Mouse (Mus musculus) lung, embryonic 15.5 days (tissue): ENCODE data around the gene Gm11437. TPM values are rescaled to one million over a fixed set of nuclear protein-coding genes. Genes with fewer than 3 reads are reported as not detected.

Experiments
- ATAC-seq: fragments of 200-750 bp; cut with Nextera tagmentation; 2 replicates; pipeline ENCODE4 v1.8.0; 2017; ENCODE audit warnings: moderate number of reproducible peaks, borderline replicate concordance; ENCODE audit not compliant: low FRiP score, low TSS enrichment; ENCODE audit errors: extremely low read depth
- H3K27ac ChIP-seq: fragments of 300-500 bp; sonication (generic); 2 replicates; pipeline ENCODE4 v1.5.1; 2015; ENCODE audit warnings: moderate library complexity, mild to moderate bottlenecking, inconsistent platforms
- H3K27me3 ChIP-seq: fragments of 300-500 bp; sonication (generic); 2 replicates; pipeline ENCODE4 v1.6.1; 2015; ENCODE audit warnings: inconsistent platforms
- H3K36me3 ChIP-seq: fragments of 300-500 bp; sonication (generic); 2 replicates; pipeline ENCODE4 v1.6.1; 2015; ENCODE audit warnings: inconsistent platforms
- H3K4me1 ChIP-seq: fragments of 300-500 bp; sonication (generic); 2 replicates; pipeline ENCODE4 v1.6.1; 2015; ENCODE audit warnings: inconsistent platforms
- H3K4me2 ChIP-seq: fragments of 300-500 bp; sonication (generic); 2 replicates; pipeline ENCODE4 v1.6.1; 2015; ENCODE audit warnings: inconsistent platforms, mild to moderate bottlenecking, moderate library complexity
- H3K4me3 ChIP-seq: fragments of 300-500 bp; sonication (generic); 2 replicates; pipeline ENCODE4 v1.5.1; 2015; ENCODE audit warnings: mild to moderate bottlenecking, inconsistent platforms
- H3K9ac ChIP-seq: fragments of 300-500 bp; sonication (generic); 2 replicates; pipeline ENCODE4 v1.6.1; 2015; ENCODE audit warnings: inconsistent platforms
- H3K9me3 ChIP-seq: fragments of 300-500 bp; sonication (generic); 2 replicates; pipeline ENCODE4 v1.6.1; 2016; ENCODE audit warnings: inconsistent platforms
- WGBS: fragments of 180-500 bp; shearing (Covaris S2); methylation state at CpG from one replicate; pipeline ENCODE4 v1.1.7; 2015; 5-methylcytosine and 5-hydroxymethylcytosine counted together
- polyA plus RNA-seq: library from polyadenylated mRNA; unstranded; fragments of >200 nt; fragmentation: Nextera tagmentation; extraction: Ambion mirVana; gene quantifications from 2 replicates; pipeline ENCODE4 v1.2.1, GENCODE M21; 2015

Gene Gm11437
- polyA plus RNA-seq, 1 experiment from 2014 or later: 0.11 TPM

DNA sequence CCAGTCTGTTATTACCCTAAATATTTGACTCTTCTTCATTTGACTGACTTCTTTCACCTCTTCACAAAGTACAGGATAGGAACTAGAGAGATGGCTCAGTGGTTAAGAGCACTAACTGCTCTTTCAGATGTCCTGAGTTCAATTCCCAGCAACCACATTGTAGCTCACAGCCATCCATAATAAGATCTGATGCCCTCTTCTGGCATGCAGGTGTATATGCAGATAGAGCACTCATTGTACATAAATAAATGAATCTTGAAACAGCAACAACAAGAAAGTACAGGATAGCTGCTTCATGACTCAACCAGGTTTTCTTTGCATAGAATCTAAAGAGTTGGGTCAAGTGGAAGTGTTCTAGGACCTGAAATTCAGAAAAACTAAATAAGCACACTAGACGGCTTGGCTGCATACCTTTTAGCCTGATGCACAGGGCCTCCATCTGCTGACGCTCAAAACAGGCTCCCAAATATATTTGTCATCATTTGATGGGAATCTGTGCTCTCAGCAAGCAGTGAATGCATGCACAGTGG, 32.9 kb downstream of the Gm11437 start:
- 78% methylated on average over 2 of the region's 2 CpGs for WGBS
- ATAC-seq: no peak

DNA sequence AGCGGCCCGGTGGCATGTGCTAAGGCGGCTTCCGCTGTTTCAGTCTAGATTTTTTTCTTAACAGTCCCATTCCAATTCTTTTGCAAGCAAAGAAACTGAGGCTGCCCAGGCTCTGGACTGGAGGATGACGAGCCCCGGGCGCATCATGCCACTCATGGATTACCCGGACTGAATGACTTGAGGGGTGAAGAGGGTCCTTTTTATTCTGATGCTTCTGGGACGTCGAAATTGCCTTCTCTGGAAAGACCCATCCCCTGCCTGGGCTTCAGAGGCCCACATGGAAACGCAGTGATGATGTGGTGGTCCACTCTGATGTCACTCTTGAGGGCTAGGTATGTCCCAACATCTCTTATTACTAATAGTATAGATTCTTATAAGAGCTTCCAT, 37.5 kb downstream of the Gm11437 start:
- WGBS: 3% methylated on average over 11 of the region's 11 CpGs
- no peaks in the 10 kb centered on the region for H3K27me3 ChIP-seq
- H3K4me2 ChIP-seq: peak overlapping the region; percentile 87
- H3K36me3 ChIP-seq: peaks cover 19% of the 10 kb centered on the region; the same call in 1 of the 2 replicates
- H3K9ac ChIP-seq: peak overlapping the region; percentile 89
- ATAC-seq: no peak; the same call in 1 of the 2 replicates
- H3K4me1 ChIP-seq: peaks cover 13% of the 10 kb centered on the region
- H3K4me3 ChIP-seq: peak overlapping the region; percentile 92
- H3K9me3 ChIP-seq: no peaks in the 10 kb centered on the region
- H3K27ac ChIP-seq: no peak overlapping the region

More for the DNA sequence above, 32.9 kb downstream of the Gm11437 start:
- Histone ChIP-seq H3K27me3 (no peaks in the 10 kb centered on the region), H3K36me3 (no peaks in the 10 kb centered on the region), H3K4me3 (no peak overlapping the region), H3K4me2 (no peak overlapping the region), H3K9ac (no peak overlapping the region), H3K9me3 (no peaks in the 10 kb centered on the region), H3K4me1 (peaks cover 4% of the 10 kb centered on the region; the same call in 1 of the 2 replicates), H3K27ac (no peak overlapping the region)

DNA sequence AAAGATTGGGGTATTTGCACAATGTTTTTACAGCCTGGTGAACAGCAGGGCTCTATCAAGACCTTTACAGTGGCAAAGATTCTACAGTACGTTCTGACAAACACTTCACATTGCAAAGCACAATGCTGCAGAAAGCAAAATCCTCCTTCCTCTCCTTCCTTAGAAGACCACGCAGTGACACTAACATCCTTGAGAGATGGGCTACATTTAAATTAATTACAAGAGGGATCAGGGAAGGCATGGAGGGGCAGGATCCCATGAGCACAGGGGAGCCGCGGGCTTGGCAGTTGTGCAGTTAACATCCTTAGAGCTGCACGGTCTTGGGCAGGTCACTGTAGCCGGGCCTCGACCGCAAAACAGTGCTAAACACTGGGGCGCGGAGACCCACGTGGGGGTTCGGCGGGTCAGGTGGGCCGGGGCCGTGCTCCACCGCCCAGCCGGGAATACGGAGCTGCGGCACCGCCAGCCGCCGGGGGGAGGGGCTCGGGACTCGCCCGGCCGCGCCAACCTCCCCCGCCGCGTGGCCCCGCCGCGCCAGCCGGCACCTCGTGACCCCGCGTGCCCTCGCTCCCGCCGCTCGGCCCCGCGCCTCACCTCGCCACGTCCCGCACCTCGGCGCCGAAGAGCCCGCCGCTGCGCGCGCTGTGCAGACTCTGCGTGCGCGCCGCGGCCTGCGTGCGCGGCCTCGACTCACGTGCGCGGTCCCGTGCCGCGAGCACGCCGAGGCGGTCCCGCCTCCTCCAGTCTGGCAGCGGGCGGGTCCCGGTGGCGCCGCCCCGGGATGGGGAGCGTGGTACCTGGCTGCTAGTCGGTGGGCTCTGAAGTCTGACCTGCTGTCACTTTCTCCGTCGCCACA, 38.1 kb downstream of the Gm11437 start, which contains the start of the genes Tada2a and Acaca:
TSS of gene Tada2a (minus strand) at position 658 of the 856 bp plus-strand sequence.
TSS of gene Acaca (plus strand) at position 730 of the 856 bp plus-strand sequence.
- Histone ChIP-seq H3K4me1 (peaks cover 13% of the 10 kb centered on the region), H3K4me3 (peak within 1 kb of the TSS; percentile 92), H3K9ac (peak within 1 kb of the TSS; percentile 89), H3K4me2 (peak within 1 kb of the TSS; percentile 87), H3K27me3 (no peaks in the 10 kb centered on the region), H3K27ac (peak within 1 kb of the TSS; percentile 37), H3K36me3 (peaks cover 24% of the 10 kb centered on the region; the same call in 1 of the 2 replicates), H3K9me3 (no peaks in the 10 kb centered on the region)
- WGBS: under 1% methylated on average over 80 of the region's 83 CpGs
- ATAC-seq: peak; percentile 90

DNA sequence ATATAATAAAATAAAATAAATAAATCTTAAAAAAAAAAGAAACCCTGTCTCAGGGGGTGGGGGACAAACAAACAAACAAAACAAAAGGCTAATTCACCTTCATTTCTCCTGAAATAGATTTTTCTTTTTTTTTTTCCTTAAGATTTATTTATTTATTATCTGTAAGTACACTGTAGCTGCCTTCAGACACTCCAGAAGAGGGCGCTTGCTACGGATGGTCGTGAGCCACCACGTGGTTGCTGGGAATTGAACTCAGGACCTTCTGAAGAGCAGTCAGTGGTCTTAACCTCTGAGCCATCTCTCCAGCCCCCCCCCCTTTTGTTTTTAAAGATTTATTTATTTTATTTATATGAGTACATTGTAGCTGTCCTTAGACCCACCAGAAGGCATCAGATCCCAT, 39.3 kb downstream of the Gm11437 start:
- Histone ChIP-seq H3K27ac (no peak overlapping the region), H3K9ac (no peak overlapping the region), H3K36me3 (peaks cover 26% of the 10 kb centered on the region; the same call in 1 of the 2 replicates), H3K9me3 (no peaks in the 10 kb centered on the region), H3K4me1 (peaks cover 13% of the 10 kb centered on the region), H3K4me3 (peak overlapping the region; percentile 92; the same call in 1 of the 2 replicates), H3K4me2 (peak overlapping the region; percentile 87; the same call in 1 of the 2 replicates), H3K27me3 (no peaks in the 10 kb centered on the region)
- no peak for ATAC-seq
- WGBS: 70% methylated on average over 4 of the region's 4 CpGs

DNA sequence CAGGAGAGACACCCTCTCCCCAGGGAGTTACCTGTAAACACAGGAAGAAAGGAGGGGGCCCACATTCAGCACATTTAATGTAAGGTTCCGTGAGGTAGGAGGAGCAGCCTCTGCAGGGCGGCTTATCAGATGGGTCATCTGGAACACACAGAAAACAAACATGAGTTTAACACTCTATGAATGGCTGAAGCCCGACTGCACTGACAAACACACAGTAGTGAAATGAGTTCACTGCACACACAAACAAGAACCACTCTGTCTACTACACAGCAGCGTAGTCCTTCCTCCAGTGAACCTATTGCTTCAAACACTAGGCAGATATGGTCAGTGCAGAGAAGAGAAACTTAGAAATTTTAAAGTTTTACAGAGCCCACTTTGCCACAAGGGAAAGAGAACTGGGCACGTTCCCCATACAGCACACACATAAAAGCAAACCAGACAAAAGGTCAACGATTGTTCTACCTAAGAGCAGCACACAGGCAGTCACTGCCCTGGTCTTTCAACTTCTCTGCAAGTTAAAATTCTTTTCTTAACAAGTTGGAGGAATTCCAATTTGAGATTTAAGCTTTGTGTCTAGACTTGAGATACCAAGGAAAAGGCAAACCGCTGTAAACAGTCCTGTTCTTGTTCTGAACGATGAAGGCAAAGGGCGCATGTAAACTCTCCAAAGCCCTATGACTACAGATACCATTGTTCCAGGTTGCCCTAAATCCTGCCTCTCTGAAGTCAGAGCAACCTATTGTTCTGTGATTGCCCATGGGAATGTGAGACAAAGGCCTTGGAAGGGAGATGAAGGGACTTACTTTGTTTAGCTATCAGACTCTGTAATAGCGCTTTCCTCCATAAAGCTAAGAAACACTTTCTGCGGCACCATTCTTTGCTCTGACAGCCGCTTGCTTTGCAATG, 46.0 kb downstream of the Gm11437 start:
- Histone ChIP-seq H3K27ac (peak overlapping the region; percentile 16), H3K4me3 (no peak overlapping the region), H3K9me3 (no peaks in the 10 kb centered on the region), H3K36me3 (peaks cover 68% of the 10 kb centered on the region), H3K4me2 (no peak overlapping the region), H3K9ac (no peak overlapping the region), H3K27me3 (no peaks in the 10 kb centered on the region), H3K4me1 (0 out of 2 replicates have a peak, but pooled peaks cover 6% of the 10 kb centered on the region)
- 67% methylated on average over 12 of the region's 12 CpGs for WGBS
- ATAC-seq: no peak

DNA sequence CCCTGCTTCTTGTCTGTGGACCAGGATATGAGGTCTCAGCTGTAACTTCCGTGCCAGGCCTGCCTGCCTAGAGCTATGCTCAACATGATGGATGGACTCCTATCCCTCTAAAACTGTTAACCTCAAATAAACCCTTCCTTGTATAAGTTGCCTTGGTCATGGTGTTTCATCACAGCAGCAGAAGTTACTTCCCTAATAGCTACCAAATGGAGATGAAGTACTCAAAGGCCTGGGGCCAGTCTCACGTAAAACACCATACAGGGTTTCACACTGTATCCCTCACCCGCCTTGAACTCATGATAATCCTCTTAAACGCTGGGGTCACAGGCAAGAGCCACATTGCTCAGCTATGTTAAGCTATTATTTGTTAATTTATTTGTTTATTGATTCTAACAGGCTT, 49.8 kb downstream of the Gm11437 start:
- no peaks in the 10 kb centered on the region for H3K27me3 ChIP-seq
- 0 out of 2 replicates have a peak, but pooled peaks cover 6% of the 10 kb centered on the region for H3K4me1 ChIP-seq
- H3K9ac ChIP-seq: no peak overlapping the region
- no peaks in the 10 kb centered on the region for H3K9me3 ChIP-seq
- no peak overlapping the region for H3K4me2 ChIP-seq
- ATAC-seq: no peak
- peaks cover 53% of the 10 kb centered on the region for H3K36me3 ChIP-seq
- H3K4me3 ChIP-seq: no peak overlapping the region
- WGBS: 86% methylated on average over 4 of the region's 4 CpGs
- H3K27ac ChIP-seq: no peak overlapping the region

DNA sequence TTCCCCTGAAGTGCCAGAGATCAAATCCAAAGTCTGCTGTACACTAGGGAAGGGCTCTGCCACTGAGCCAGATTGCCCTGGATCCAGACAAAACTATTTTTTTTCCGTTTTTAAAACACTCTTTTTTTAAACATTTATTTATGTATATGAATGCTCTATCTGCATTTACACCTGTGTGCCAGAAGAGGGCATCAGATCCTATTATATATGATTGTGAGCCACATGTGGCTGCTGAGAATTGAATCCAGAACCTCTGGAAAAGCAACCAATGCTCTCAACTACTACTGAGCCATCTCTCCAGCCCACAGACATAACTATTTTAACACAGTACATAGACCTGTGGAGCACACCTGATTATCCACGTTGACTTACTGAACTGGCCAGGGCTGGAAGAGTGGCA, 51.1 kb downstream of the Gm11437 start:
- H3K4me2 ChIP-seq: no peak overlapping the region
- no peak overlapping the region for H3K27ac ChIP-seq
- 0 out of 2 replicates have a peak, but pooled peaks cover 6% of the 10 kb centered on the region for H3K4me1 ChIP-seq
- H3K4me3 ChIP-seq: no peak overlapping the region
- H3K27me3 ChIP-seq: no peaks in the 10 kb centered on the region
- peaks cover 53% of the 10 kb centered on the region for H3K36me3 ChIP-seq
- no peak overlapping the region for H3K9ac ChIP-seq
- 59% methylated on average over 2 of the region's 2 CpGs for WGBS
- ATAC-seq: no peak
- H3K9me3 ChIP-seq: no peaks in the 10 kb centered on the region

DNA sequence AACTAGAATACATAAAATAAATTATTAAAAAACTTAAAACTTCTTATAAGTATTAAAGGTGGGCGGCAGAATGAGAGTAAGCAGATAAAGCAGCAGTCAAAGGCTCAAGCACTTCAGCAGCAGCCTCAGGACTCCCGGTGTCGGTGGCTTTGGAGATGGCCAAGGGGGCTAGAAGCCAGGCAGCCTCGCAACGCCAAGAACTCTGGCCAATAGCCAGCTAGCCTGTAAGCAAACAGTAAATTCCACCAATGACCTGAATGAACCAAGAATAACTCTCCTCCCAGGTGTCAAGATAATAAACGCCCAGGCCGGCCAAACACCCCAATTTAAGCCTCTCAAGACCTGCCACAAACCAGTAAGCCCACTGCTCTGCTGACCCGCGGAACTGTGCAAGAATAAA, 51.6 kb downstream of the Gm11437 start:
- Histone ChIP-seq H3K4me2 (no peak overlapping the region), H3K27ac (no peak overlapping the region), H3K4me1 (no peaks in the 10 kb centered on the region), H3K4me3 (no peak overlapping the region), H3K9me3 (no peaks in the 10 kb centered on the region), H3K27me3 (no peaks in the 10 kb centered on the region), H3K9ac (no peak overlapping the region), H3K36me3 (peaks cover 50% of the 10 kb centered on the region)
- 63% methylated on average over 9 of the region's 9 CpGs for WGBS
- no peak for ATAC-seq

DNA sequence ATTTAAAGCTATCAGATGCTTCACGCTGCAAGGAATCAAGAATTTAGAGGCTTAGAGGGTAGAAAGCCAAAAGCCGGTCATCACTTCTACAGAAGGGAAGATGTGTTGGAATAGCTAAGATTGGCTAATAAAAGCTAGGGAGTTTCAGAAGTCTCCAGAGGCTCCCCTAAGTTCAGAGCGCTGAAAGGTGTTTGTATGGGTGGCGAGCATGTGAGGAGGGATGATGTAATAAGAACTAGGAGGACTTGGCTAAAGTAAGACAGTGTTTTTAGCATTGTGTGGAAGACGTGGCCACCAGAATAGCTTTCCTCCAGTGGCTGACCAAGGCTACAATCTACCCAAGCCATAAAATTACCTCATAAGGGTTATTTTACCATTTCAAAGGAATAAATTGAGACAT, 53.7 kb downstream of the Gm11437 start:
- H3K4me2 ChIP-seq: no peak overlapping the region
- no peak overlapping the region for H3K9ac ChIP-seq
- 88% methylated on average over 5 of the region's 5 CpGs for WGBS
- H3K4me3 ChIP-seq: no peak overlapping the region
- H3K27ac ChIP-seq: no peak overlapping the region
- H3K9me3 ChIP-seq: no peaks in the 10 kb centered on the region
- H3K36me3 ChIP-seq: peaks cover 50% of the 10 kb centered on the region
- no peak for ATAC-seq
- no peaks in the 10 kb centered on the region for H3K4me1 ChIP-seq
- H3K27me3 ChIP-seq: no peaks in the 10 kb centered on the region

DNA sequence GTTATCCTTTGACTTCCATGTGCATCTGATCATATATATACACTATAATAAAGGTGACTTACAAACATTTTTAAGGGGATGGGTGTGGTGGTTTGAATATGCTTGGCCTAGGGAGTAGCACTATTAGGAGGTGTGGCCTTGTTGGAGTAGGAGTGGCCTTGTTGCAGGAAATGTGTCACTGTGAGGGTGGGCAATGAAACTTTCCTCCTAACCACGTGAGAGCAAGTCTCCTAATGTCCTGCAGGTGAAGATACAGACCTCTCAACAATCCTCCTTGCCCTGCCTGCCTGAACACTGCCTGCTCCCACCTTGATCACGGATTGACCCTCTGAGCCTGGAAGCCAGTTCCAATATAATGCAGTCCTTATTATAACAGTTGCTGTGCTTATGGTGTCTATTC, 60.1 kb downstream of the Gm11437 start:
- no peak overlapping the region for H3K9ac ChIP-seq
- no peaks in the 10 kb centered on the region for H3K27me3 ChIP-seq
- no peaks in the 10 kb centered on the region for H3K9me3 ChIP-seq
- H3K36me3 ChIP-seq: peaks cover 80% of the 10 kb centered on the region
- no peak overlapping the region for H3K27ac ChIP-seq
- no peak overlapping the region for H3K4me2 ChIP-seq
- ATAC-seq: no peak
- no peaks in the 10 kb centered on the region for H3K4me1 ChIP-seq
- H3K4me3 ChIP-seq: no peak overlapping the region
- WGBS: 60% methylated on average over 2 of the region's 2 CpGs

DNA sequence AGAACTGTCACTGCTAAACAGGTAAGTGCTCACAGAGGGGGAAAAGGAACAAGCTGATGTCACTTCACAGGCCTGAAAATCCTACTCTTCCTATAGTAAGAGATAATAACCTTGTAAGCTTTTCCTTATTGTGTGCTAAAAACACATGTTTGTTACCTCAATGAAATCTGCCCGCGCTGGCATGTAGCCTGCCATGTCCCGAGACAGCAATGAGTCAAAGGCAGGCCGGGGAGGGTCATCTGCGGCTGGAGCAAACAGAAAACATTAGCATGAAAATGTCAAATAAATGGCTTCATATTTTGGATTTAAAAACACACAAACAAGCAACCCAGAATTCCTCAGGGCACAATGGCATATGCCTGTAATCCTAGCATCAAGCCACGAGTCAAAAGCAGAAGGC, 63.2 kb downstream of the Gm11437 start:
- no peak for ATAC-seq
- Histone ChIP-seq H3K9me3 (no peaks in the 10 kb centered on the region), H3K4me1 (0 out of 2 replicates have a peak, but pooled peaks cover 4% of the 10 kb centered on the region), H3K9ac (no peak overlapping the region), H3K27ac (no peak overlapping the region), H3K36me3 (peaks cover 80% of the 10 kb centered on the region), H3K4me2 (no peak overlapping the region), H3K4me3 (no peak overlapping the region), H3K27me3 (no peaks in the 10 kb centered on the region)
- WGBS: 92% methylated on average over 6 of the region's 6 CpGs
